Mouse (Mus musculus) brain, embryonic 18.5 days (tissue): Measurements from ENCODE around the gene Rab31.

Experiments
- DNase-seq: peaks from one replicate; pipeline ENCODE4 v3.0.0-alpha.2; 2012; ENCODE audit warnings: low read depth, low spot score

The Rab31 gene

DNA sequence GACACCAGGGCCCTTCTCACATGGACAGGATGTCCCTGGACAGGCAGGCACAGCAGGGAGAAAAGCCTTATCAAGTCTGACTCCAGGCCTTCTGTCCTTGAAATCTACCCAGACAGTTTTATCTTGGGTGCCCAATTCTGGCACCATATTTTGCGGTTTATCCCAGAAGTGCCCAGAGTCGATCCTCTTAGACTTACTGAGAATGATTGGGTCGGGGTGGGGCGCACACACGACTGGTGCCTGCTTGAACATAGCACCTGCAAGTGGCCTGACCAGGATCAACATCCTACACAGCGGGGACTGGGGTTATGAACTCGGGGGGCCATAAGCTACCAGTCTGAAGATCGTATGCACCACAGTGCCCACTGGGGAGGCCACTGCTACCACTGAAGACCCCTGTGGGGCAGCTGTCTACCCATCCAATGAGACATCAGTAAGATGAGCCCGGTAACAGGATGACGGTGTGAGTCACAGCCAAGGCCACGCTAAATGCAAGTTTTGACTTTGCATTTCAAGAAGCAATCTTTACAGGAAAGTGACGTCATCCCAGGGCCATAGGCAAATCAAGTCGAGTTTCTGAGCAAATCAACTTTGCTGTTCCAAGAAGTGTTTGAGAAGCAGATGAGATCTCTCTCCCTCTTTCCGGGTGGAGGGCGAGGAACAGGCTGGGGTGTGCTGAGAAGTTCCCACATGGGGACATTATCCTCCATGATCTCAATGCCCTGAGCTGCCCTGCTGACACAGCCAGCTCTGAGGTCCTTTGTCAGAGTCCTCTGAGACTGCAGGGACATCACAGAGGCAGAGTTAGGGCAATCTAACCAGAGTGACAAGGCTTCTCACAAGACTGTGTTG, 32.5 kb downstream of the Rab31 start:
- no peak for DNase-seq

DNA sequence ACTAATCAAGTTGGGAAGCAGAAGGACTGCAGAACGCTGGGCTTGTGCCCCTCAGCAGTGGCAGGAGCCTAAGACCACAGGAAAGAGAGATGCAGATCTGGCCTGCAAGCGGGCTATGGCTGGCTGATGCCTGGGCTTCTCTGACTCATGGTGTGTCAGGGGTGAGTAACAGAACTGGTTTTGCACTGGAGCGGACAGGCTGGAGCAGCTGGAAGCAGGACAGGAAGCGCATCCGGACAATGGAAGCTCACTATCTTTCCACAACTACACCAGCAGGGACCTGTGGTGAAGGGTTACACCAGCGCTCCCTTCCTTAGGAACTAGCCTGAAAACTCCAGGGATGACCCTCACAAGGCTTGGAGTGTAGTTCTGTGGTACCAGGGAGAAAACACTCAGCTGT, 34.9 kb downstream of the Rab31 start:
- DNase-seq, result no peak

DNA sequence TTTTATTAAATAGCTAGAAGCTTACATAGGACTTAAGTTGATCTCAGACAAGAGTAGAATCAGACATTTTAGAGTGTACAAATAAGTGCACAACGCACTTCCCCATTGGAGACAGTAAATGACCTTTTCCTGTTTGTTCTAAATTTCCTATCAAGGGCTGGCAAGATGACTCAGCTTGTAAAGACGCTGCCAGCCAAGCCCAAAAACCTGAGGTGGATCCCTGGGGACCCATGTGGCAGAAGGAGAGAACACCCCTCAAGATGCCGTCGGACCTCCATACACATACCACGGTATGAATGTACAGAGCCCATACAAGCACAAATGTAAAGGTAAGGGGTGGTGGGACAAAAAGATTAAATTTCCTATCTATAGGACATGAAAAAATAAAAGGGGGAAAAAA, 35.4 kb downstream of the Rab31 start:
- DNase-seq, result no peak

DNA sequence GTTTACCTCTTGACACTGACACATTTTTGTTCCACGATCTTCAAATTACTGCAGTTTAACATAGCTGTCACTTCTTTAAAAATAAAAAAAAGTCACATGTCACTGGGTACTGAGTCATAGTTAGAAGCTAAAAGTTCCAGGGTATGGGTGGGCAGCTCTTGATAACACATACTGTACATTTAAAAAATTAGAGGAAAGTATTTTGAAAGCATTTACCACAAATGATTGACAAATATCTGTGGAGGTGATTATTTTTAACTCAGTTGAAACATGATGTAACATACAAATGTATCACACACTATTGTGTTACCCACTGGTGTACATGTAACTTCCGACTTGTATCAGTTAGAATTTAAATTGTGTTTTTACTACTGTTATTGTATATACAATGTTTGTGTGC, 37.5 kb downstream of the Rab31 start:
- DNase-seq, result no peak

DNA sequence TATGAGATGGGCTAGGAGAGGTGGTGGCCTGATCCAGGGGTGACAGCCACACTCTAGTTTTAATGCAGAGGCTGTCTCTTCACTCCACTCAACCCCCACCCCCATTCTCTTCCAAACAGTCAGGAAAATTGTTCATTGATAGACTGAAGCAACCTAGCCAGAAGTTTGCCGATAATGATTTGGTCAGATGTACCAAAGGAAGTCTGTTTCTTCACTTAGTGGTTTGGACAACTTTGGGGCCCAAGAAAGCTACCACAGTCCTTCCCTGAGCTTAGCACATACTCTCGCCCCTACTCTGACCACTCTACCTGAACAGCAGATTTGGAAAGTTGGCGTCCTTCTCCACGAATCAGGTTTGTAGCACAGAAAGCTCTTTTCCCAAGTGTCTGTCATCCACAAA, 39.9 kb downstream of the Rab31 start:
- no peak for DNase-seq

DNA sequence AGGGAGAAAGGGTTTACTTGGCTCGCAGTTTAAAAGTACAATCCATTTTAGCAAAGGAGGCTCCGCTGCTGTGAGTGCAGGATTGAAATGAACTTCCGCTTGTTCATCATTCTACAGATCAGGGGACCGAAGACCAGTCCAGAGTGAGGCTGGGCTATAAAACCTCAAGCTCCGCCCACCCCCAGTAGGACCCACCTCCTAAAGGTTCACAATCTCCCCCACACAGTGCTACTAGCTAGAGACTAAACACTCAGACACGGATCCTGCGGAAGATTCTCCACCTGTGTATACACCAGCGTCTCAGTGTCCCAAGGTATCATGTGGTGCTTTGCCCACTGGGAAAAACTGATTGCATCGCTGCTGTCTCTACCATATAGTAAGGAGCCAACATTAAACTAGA, 40.8 kb downstream of the Rab31 start:
- no peak for DNase-seq

DNA sequence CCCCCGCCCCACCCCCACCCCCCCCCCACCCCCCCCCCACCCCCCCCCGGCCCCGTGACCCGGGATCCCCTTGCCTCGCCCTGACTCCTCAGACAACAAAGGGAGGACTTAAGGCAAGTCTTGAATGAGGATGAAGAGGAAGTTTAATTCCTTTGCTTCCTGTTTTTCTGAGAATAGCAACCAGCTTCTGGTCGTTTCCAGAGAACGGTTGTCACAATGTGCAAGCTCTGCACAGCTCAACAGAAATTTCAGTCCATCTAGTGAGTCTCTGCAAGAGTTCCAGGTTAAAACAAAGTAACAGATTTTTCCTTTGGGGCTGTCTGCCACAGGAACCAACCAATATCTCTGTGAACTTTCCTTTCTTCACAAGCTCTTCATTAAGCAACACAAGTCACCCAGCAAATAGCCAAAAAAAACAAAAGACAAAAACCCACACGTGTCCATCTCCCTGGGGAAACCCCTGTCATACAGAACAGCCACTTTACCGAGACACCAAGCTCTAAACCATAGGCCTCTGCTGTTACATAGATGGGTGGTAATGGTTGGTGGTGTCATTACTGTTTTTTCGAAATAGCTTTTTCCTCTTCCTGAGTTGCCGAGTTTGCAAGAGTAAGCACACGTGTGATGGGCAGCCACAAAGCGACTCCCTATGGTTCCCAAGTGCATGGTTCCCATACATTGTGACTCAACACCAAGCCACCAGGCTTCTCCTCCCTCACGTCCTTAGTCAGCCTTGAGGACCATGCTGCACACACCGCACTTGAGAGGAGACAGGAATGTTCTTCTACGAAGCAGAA, 42.4 kb downstream of the Rab31 start:
- DNase-seq, result no peak

DNA sequence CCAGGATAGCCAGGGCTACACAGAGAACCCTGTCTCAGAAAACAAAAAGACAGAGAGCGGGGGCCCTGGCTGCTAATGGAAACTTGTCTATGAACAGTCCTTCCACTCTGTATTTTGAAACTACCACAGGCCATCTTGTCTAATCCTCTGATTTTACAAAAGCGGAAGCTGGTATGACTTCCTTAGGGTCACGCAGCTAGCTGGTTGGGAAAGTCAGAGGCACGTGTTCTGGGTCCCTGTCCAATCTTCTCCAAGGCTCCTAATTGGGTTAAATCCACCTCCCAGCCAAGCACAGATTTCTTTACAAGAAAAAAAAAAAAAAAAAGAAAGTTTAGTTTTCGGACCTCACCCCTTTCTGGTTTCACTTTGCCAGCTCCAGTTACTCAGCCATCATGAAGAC, 45.8 kb downstream of the Rab31 start:
- no peak for DNase-seq

DNA sequence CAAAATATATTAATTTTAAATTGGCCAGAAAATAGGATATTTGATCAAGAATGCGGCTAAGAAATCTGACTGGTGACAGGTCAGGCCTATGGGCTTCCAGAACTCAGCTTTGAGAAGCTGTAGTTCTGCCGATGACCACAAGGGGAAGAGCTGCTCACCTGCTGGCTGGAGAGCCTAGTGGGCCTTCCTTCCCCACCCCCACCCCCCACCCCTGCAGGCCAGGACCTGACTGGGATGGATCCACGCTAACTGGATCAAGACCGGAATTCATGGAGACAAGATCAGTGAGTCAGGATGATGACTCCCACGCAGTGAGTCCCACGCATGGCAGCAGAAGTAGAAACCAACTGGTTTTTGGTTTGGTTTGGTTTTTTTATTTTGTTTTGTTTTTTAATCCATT, 46.3 kb downstream of the Rab31 start:
- no peak for DNase-seq

DNA sequence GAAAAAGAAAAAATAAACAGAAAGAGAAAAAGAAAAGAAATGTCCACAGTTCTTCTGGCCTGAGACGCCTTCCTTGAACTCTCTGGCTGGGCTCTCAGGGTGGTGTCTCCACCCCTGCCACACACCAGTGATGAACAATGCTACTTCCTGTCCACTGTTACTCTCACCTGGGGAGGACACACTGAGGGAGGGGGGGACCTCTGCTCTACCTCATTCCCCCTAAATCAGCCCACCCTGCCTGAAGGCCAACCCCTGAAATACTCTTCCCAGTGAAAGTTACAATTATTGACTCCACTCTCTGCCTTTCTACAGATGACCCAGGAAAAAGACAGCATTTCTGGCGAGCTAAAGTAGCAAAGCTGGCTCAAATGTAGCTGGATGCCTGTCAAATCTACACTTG, 46.7 kb downstream of the Rab31 start:
- DNase-seq, result no peak

DNA sequence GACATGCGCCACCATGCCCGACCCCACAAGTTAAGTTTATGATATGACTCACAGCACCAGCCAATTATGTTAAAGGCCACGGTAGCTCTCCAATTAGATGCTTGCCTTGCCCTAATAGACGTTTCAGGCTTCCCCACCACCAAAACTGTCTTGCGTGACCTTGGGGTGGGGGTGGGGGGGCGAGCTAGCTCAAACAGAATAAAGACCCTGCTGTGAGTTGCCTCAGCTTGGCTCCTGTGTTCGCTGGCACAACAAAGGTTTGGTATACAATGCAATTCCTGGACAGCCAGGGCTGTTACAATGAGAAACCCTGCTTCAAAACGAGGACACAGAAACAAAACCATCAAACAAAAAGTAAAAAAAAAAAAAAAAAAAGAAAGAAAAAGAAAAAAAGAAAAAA, 47.2 kb downstream of the Rab31 start:
- DNase-seq, result no peak

DNA sequence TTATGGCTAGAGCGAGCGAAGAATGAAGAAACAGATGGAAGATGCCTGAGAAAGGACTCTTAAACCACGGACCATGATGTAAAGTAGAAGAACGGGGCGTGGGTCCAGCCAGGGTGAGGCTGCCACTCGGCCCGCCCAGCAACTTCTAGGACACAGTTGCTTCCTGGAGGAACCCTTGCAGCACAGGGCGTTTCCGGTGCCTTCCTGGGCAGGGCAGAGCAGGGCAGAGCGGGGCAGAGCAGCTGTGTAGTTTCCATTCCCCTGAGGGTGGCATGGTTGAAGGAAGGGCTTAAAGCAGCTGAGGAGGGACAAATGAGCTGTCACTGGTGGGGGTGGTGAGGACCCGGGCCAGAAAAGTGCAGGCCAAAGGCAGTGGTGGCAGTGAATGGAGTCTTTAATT, 48.3 kb downstream of the Rab31 start:
- DNase-seq, result no peak

DNA sequence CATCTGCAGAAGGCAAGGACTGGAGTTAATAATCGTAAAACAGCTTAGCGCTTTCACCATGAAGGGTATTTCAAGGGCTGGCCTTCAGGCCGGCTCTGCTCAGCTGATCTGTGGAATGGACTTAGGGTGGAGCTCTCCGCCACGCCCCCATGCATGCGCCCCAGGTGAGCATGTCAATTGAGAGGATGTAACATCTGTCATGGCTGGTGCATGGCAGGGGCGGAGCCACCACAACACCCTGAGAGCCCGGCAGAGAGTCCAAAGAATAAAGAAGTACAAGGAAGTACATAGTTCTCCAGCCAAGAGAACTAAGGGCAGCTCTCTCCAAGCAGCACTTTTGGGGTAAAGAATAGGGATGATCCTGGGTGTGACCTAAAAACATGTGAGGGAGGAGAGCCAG, 48.9 kb downstream of the Rab31 start:
- DNase-seq, result no peak

DNA sequence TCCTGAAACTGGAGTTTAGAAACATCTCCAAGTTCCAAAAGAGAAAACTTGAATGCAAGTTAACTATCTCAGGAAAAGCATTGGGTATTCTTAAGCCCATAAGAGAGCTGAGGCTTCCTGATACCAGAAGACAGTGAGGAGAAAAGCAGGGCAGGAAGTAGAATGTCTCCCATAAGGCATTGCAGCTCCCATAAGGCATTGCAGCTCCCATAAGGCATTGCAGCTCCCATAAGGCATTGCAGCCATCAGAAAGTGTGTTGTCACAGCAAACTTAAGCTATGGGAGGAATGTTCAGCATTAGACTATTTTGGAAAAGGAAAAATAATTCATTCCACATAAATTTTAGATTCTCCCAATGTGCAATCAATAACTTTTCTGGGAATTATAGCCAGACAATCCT, 51.2 kb downstream of the Rab31 start:
- DNase-seq, result no peak

DNA sequence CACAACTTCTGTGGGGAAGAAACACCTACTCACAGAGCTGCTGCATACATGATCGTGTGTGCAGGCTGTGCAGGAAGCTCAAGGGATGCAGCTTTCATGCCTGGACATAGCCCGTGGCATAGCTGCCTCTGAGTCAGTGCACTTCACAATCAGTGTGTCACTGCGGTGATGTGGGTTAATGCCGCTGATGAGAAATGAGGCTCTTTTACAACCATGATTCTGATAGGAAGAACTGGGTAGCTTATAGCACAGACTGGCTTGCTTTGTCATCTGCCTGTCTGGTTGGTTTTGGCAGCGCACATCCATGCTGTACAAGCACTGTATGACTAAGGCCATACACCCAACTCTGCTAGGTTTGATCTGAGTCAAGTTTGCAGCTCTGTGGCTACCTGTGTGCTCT, 52.7 kb downstream of the Rab31 start:
- DNase-seq, result no peak

DNA sequence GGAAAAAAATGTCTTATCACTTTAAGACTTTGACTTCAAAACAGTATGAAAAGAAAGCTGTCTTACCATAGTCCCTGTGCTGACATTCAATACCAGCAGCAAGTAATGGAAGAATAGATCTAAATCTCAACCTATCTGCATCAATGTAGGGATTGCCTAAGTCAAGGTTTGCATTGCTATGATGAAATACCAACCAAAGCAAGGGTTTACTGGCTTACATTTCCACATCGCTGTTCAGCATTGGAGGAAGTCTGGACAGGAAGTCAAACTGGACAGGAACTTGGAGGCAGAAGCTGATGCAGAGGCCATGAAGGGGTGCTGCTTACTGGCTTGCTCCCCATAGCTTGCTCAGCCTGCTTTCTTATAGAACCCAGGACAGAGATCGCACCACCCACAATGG, 54.0 kb downstream of the Rab31 start:
- no peak for DNase-seq

DNA sequence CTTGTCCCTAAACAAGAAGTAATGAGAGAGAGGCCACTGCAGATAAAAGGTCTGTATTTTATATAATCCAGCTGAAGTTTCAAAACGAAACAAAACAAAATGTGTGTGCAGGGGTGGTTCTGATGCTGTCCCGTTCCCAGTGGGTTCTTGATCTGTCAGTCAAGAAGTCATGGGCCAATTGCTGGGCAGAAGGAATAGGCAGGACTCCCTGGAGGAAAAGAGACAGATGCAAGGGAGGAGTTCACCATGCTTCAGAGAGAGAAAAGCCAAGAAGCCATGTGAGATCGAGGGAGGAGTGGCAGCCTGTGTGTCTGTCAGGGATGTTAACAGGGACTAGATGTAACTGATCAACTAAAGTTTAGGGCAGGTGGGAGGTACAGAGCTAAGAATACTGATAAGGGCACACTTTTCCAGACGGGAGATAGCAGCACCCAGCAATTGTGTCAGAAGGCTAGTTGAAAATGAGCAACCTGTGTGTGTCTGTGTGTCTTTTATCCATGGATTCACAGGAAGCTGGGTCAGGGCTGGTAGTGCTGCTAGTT, 54.8 kb downstream of the Rab31 start:
- DNase-seq, result no peak

DNA sequence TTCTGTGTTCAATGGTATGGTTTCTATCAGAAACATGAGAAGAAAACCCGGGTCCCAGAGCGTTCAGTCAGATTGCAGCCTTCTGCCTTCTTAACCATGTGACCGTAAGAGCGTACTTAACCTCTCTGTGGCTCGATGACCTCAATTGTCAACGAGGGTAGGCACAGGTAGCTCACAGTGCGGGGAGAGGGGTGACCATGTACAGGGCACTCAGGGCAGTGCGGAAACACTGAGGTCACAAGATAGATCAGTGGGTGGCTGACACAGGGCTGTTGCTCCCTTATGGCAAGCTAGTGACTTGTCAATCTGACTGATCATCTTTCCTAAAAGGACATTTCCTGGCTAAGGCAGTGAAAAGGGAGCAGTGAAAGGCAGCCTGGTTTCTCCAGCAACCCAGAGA, 58.5 kb downstream of the Rab31 start:
- DNase-seq, result no peak

DNA sequence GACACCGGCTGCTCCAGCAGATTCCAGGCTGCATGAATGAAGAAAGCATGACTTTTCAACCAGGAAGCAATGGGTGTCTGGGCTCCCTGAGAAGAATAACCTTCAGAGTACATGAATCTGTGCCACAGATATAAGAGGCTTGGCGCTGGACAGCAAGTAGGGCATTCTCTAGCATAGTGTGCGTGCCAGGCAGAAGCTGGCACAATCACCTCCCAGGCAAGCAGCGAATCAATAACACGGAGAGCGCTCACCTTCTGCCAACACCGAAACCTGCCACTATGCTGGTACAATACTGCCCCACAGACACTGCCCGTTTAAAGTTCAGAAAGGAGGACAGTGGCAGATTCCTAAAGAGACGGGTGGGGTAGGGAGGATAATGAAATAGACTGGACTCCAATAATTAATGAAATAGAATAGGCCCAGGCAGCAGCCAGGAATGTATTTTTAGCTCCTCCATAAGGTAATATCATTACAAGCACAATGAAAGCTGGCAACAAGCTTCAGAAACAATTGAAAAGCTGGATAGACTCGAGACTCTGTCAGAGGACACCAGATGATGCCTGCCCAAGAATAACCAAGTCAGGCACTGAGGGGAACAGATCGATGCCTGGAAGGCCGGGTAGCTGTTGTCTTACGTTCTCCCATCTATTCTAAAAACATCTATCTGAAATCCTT, 59.6 kb downstream of the Rab31 start:
- no peak for DNase-seq

DNA sequence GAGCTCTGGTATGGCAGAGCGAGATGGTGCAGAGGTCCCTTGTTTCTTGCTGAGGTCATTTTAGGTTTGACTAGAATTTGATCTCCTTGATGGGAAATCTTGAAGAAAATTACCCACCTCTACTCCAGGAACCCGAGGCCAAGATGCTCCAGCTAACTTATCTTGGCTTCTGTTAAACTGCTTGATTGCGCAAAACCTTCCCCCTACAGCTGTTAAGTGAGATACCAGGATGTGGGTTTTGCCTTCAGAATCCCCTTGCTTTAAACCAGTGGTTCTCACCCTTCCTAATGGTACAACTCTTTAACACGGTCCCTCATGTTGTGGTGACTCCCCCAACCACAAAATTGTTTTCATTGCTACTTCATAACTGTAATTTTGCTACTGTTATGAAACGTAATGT, 60.8 kb downstream of the Rab31 start:
- no peak for DNase-seq

DNA sequence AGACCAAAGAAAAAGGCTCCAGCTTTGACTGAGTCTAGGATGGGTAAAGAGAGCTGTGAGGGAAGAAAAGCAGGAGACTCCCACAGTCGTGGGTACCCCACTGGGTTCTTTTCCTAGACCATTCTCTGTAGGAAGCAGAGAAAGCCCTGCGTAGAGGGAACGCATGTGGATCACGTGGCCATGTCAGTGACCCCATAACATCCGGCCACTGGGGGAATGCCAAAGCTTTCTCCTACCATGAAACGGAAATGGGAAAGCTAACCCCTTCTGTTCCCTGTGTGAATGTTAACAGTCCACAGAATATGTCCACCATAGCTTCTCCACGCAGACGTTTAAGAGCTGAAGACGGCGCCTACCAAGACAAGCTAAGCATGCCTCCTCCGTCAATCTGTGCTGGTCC, 62.0 kb downstream of the Rab31 start:
- DNase-seq, result no peak

DNA sequence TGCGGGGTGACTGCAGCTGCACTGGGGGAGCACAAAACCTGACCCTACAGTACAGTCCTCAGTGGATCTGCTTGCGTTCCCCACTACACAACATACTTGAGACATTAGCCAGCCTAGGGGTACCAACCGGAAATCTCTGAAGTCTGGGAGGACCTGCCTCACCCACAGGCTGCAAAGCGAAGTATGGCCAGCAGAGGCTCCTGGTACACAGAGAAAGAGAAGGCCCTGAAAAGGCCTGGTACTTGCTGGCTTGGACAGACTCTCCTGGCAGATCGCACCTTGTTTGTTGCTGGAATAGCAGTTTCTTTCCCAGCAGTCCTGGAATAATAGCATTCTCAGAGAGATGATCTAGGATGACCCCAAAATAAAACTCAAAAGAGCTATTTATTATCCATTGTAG, 66.3 kb downstream of the Rab31 start:
- DNase-seq, result no peak
